Mouse (Mus musculus) embryonic facial prominence, embryonic 14.5 days (tissue): ENCODE measurements around the gene Tcp11l2. TPM values are rescaled to one million over a fixed set of nuclear protein-coding genes. Genes with fewer than 3 reads are reported as not detected.

Experiments
- ATAC-seq: fragments of 200-750 bp; cut with Nextera tagmentation; 2 replicates; pipeline ENCODE4 v1.8.0; 2017; ENCODE audit warnings: low read depth, moderate number of reproducible peaks, moderate TSS enrichment
- DNase-seq: peaks from one replicate; pipeline ENCODE4 v3.0.0-alpha.2; 2015; ENCODE audit warnings: low spot score
- H3K27ac ChIP-seq: fragments of 300-500 bp; sonication (generic); replicated peaks from 2 replicates; pipeline ENCODE4 v1.5.1; 2014; ENCODE audit warnings: low read depth, mild to moderate bottlenecking, low read length, moderate library complexity
- H3K27me3 ChIP-seq: fragments of 300-500 bp; sonication (generic); replicated peaks from 2 replicates; pipeline ENCODE4 v1.6.1; 2014; ENCODE audit warnings: low read length; ENCODE audit not compliant: control insufficient read depth, insufficient read depth
- H3K36me3 ChIP-seq: fragments of 300-500 bp; sonication (generic); 2 replicates; pipeline ENCODE4 v1.6.1; 2014; ENCODE audit warnings: low read length, mixed read lengths; ENCODE audit not compliant: control insufficient read depth, insufficient read depth
- H3K4me1 ChIP-seq: fragments of 300-500 bp; sonication (generic); 2 replicates; pipeline ENCODE4 v1.6.1; 2014; ENCODE audit warnings: antibody characterized with exemption, low read length; ENCODE audit not compliant: control insufficient read depth, insufficient read depth
- H3K4me2 ChIP-seq: fragments of 300-500 bp; sonication (generic); 2 replicates; pipeline ENCODE4 v1.6.1; 2014; ENCODE audit warnings: low read depth, mild to moderate bottlenecking, low read length, moderate library complexity, mixed read lengths
- H3K4me3 ChIP-seq: fragments of 300-500 bp; sonication (generic); 2 replicates; pipeline ENCODE4 v1.5.1; 2014; ENCODE audit warnings: low read depth, mild to moderate bottlenecking, low read length
- H3K9ac ChIP-seq: fragments of 300-500 bp; sonication (generic); 2 replicates; pipeline ENCODE4 v1.6.1; 2014; ENCODE audit warnings: low read depth, mild to moderate bottlenecking, low read length, moderate library complexity, mixed read lengths
- H3K9me3 ChIP-seq: fragments of 300-500 bp; sonication (generic); 2 replicates; pipeline ENCODE4 v1.6.1; 2016; ENCODE audit warnings: low read length; ENCODE audit not compliant: control insufficient read depth
- WGBS: fragments of 180-500 bp; shearing (Covaris S2); extraction: QIAGEN DNeasy Blood & Tissue Kit; methylation state at CpG from one replicate; pipeline ENCODE4 v1.1.7; 2014; 5-methylcytosine and 5-hydroxymethylcytosine counted together
- polyA plus RNA-seq: library from polyadenylated mRNA; unstranded; fragments of >200 nt; fragmentation: Nextera tagmentation; extraction: Ambion mirVana; gene quantifications from 2 replicates; pipeline ENCODE4 v1.2.1, GENCODE M21; 2014

Gene Tcp11l2
- polyA plus RNA-seq, 1 experiment from 2014 or later: 20.3 TPM

DNA sequence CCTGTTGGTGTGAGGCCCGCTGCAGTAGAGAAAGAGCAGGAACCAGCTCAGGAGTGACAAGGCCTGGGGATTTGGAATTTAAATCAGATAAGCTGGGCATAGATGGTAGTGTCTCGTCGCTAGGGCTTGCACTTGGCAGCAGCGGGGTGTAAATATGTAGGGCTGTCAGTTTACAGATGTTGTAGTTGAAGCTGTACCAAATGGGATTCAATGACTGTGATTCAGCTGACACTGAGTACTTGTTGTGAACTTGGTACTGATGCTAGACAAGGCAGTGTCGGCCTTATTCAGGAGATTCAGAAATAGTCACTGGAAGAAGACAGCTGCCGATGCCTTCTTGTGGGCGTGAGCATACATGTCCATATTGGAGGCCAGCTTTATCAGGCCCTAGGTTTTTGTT, 5.8 kb downstream of the Tcp11l2 start:
- H3K27ac ChIP-seq: no peak overlapping the region
- no peak overlapping the region for H3K4me2 ChIP-seq
- H3K27me3 ChIP-seq: no peaks in the 10 kb centered on the region
- H3K4me3 ChIP-seq: no peak overlapping the region
- no peaks in the 10 kb centered on the region for H3K36me3 ChIP-seq
- H3K4me1 ChIP-seq: no peaks in the 10 kb centered on the region
- H3K9ac ChIP-seq: no peak overlapping the region
- H3K9me3 ChIP-seq: no peaks in the 10 kb centered on the region
- DNase-seq (no peak), ATAC-seq (no peak)
- 75% methylated on average over 7 of the region's 7 CpGs for WGBS

- H3K4me1 ChIP-seq: no peaks in the 10 kb centered on the region
- ATAC-seq: no peak
- H3K27ac ChIP-seq: no peak overlapping the region
- 72% methylated on average over 11 of the region's 11 CpGs for WGBS
- DNase-seq: no peak
- H3K27me3 ChIP-seq: no peaks in the 10 kb centered on the region
- H3K4me3 ChIP-seq: no peak overlapping the region
- H3K9ac ChIP-seq: no peak overlapping the region
- H3K4me2 ChIP-seq: no peak overlapping the region
- H3K9me3 ChIP-seq: no peaks in the 10 kb centered on the region
- no peaks in the 10 kb centered on the region for H3K36me3 ChIP-seq
These were observed 8.2 kb downstream of the Tcp11l2 start for GRCm38 (mm10) chr10:84584451-84585293.

DNA sequence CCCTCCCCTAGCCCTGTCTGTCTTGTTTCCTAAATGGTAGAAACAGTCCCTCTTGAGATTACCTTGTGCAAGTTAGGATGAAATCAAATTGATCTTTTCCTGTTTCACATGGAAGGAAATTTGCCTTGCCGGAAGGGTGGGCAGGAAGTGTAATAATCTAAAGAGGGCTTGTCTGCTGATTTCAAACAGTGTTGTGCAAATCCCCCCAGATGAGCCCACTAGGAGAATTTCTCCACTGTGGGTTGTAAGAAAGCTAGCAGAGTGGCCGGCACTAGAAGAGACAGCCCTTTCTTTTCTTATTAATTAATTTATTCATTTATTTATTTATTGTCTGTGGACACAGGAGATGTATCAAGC, 8.8 kb downstream of the Tcp11l2 start:
- Histone ChIP-seq H3K9me3 (no peaks in the 10 kb centered on the region), H3K36me3 (no peaks in the 10 kb centered on the region), H3K4me2 (no peak overlapping the region), H3K9ac (no peak overlapping the region), H3K27me3 (no peaks in the 10 kb centered on the region), H3K4me3 (no peak overlapping the region), H3K4me1 (no peaks in the 10 kb centered on the region), H3K27ac (no peak overlapping the region)
- WGBS: 62% methylated on average over 2 of the region's 2 CpGs
- ATAC-seq (no peak), DNase-seq (no peak)

GRCm38 (mm10) chr10:84590956-84591355, 14.5 kb downstream of the Tcp11l2 start:
- no peak for DNase-seq
- Histone ChIP-seq H3K27ac (no peak overlapping the region), H3K27me3 (no peaks in the 10 kb centered on the region), H3K4me1 (no peaks in the 10 kb centered on the region), H3K9me3 (no peaks in the 10 kb centered on the region), H3K4me2 (no peak overlapping the region), H3K36me3 (0 out of 2 replicates have a peak, but pooled peaks cover 4% of the 10 kb centered on the region), H3K4me3 (no peak overlapping the region), H3K9ac (no peak overlapping the region)
- no peak for ATAC-seq
- 78% methylated on average over 14 of the region's 14 CpGs for WGBS

DNA sequence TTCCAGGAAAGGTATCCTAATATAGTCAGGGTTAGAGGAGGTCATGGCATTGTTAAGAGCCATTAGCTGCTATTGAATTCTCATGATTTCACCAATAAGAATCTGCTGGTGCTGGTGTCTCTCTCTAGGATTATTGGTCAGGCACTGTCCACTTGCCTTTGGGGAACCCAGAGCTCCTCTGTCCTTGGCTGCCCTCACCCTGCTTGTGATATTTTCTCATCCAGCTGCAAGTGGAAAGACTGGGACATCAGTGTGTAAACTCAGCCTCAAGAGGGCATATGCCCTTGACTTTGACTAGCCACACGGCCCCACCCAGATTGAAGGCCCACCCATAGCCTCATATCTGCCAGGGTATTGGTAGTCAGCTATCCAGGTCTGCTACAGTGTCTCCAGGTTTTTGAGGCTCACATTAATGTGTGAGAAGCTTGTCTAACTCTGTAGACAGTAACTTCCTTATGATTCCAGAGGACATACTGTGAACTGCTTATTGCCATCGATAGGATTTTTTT, 15.3 kb downstream of the Tcp11l2 start:
- Histone ChIP-seq H3K4me2 (no peak overlapping the region), H3K27ac (no peak overlapping the region), H3K4me1 (no peaks in the 10 kb centered on the region), H3K27me3 (no peaks in the 10 kb centered on the region), H3K9me3 (no peaks in the 10 kb centered on the region), H3K9ac (no peak overlapping the region), H3K36me3 (0 out of 2 replicates have a peak, but pooled peaks cover 4% of the 10 kb centered on the region), H3K4me3 (no peak overlapping the region)
- WGBS: 85% methylated on average over 2 of the region's 2 CpGs
- DNase-seq (no peak), ATAC-seq (no peak)

DNA sequence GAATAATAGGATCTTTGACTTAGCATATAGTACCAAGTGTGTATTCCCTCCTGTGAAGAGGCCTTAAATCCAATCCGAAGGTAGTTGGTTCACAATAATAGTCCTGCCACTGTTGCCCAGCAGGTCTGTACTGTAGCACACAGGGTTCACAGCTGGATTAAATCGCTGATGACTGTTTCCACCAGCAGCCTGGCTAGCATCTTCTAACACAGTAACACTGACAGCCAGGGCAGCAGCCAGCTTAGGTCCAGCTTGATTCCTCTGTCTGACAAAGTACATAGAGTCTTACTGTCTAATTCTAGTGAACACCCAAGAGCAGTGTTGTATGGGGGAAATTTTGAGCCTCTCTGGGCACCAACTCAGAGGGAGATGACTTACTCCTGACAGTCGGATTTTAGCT, 16.3 kb downstream of the Tcp11l2 start:
- WGBS: 51% methylated on average over 3 of the region's 3 CpGs

GRCm38 (mm10) chr10:84597127-84597785, 20.8 kb downstream of the Tcp11l2 start:
- Histone ChIP-seq H3K36me3 (0 out of 2 replicates have a peak, but pooled peaks cover 3% of the 10 kb centered on the region), H3K4me1 (no peaks in the 10 kb centered on the region), H3K4me3 (no peak overlapping the region), H3K27ac (no peak overlapping the region), H3K9me3 (no peaks in the 10 kb centered on the region), H3K4me2 (no peak overlapping the region), H3K27me3 (no peaks in the 10 kb centered on the region), H3K9ac (no peak overlapping the region)
- peak; percentile 67 for DNase-seq
- ATAC-seq: no peak
- WGBS: 50% methylated on average over 3 of the region's 3 CpGs

More for the DNA sequence above, 16.3 kb downstream of the Tcp11l2 start:
- DNase-seq: no peak
- H3K36me3 ChIP-seq: 0 out of 2 replicates have a peak, but pooled peaks cover 4% of the 10 kb centered on the region
- H3K9ac ChIP-seq: no peak overlapping the region
- no peak for ATAC-seq
- H3K9me3 ChIP-seq: no peaks in the 10 kb centered on the region
- H3K4me2 ChIP-seq: no peak overlapping the region
- no peaks in the 10 kb centered on the region for H3K27me3 ChIP-seq
- H3K27ac ChIP-seq: no peak overlapping the region
- no peak overlapping the region for H3K4me3 ChIP-seq
- H3K4me1 ChIP-seq: no peaks in the 10 kb centered on the region

- H3K4me1 ChIP-seq: no peaks in the 10 kb centered on the region
- H3K27me3 ChIP-seq: no peaks in the 10 kb centered on the region
- H3K36me3 ChIP-seq: 0 out of 2 replicates have a peak, but pooled peaks cover 3% of the 10 kb centered on the region
- H3K9ac ChIP-seq: no peak overlapping the region
- no peaks in the 10 kb centered on the region for H3K9me3 ChIP-seq
- H3K4me2 ChIP-seq: no peak overlapping the region
- WGBS: 26% methylated on average over 1 of the region's 1 CpGs
- no peak for DNase-seq
- no peak for ATAC-seq
- no peak overlapping the region for H3K4me3 ChIP-seq
- H3K27ac ChIP-seq: no peak overlapping the region
These were observed 21.7 kb downstream of the Tcp11l2 start for GRCm38 (mm10) chr10:84598172-84598571.
